ENCODE assay signal across 19 mouse cellular contexts in the genomic region with DNA sequence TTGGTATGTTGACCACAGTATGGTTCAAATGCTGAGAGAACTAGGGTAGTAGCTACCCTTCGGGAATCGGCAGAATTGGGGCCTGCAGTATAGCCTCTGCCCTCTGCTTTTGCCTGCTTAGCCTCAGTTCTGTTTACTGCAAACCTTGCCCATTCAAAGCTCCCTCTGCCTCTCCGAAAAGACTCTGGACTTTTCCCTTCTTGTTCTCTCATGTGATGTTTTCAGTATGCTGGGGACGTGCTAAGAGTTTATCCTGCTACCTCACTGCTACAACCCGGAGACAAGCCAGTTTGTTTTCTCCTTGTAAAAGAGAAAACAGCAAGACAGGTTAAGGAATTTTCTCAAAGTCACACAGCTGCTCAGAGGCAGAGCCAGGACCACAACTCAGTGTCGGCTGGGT. TPM values are rescaled to one million over a fixed set of nuclear protein-coding genes. Genes with fewer than 3 reads are reported as not detected.
DNase-seq lines count a peak whose midpoint lies in the region; ATAC-seq and TF ChIP-seq lines count a peak whose summit lies in the region.
"Had no signal": no experiment of that assay in that cellular context is flagged by ENCODE, and none has a peak within 500 bp of the region (broad histone marks: within the 10 kb centered on the region; RNA-seq: fewer than 3 reads in every experiment).

No protein-coding gene starts in this region.

- no peaks in the 10 kb centered on the region for H3K9me3 ChIP-seq in liver, postnatal 0 days (ENCODE audit: low read length)
- no peaks in the 10 kb centered on the region for H3K9me3 ChIP-seq in ES-E14 (ENCODE audit: control insufficient read depth, insufficient read depth, low read depth, low read length)
- no peaks in the 10 kb centered on the region for H3K9me3 ChIP-seq in intestine, embryonic 16.5 days (ENCODE audit: control insufficient read depth, low read length)
- no peaks in the 10 kb centered on the region for H3K9me3 ChIP-seq in stomach, embryonic 16.5 days (replicated peaks; ENCODE audit: control insufficient read depth, low read length)
- H3K9me3 ChIP-seq: embryonic facial prominence, embryonic 12.5 days; hindbrain, embryonic 10.5 days; liver, embryonic 15.5 days; midbrain, embryonic 12.5 days; neural tube, embryonic 12.5 days had no signal

- H3K27me3 ChIP-seq in liver, postnatal 0 days (ENCODE audit: insufficient read depth, low read length), result no peaks in the 10 kb centered on the region
- no peaks in the 10 kb centered on the region for H3K27me3 ChIP-seq in intestine, embryonic 16.5 days (replicated peaks; ENCODE audit: control insufficient read depth, insufficient read depth, low read length)
- H3K27me3 ChIP-seq in stomach, embryonic 16.5 days (ENCODE audit: control insufficient read depth, insufficient read depth, low read length), result no peaks in the 10 kb centered on the region
- H3K27me3 ChIP-seq: embryonic facial prominence, embryonic 12.5 days; liver, embryonic 15.5 days; neural tube, embryonic 12.5 days had no signal

- H3K9ac ChIP-seq in liver, postnatal 0 days (replicated peaks), result no peak overlapping the region
- H3K9ac ChIP-seq in ES-E14 (ENCODE audit: insufficient read depth, low read depth, low read length, poor library complexity, severe bottlenecking), result no peak overlapping the region
- no peak overlapping the region for H3K9ac ChIP-seq in intestine, embryonic 16.5 days (ENCODE audit: low read depth, low read length)
- no peak overlapping the region for H3K9ac ChIP-seq in stomach, embryonic 16.5 days (ENCODE audit: low read length)
- H3K9ac ChIP-seq: embryonic facial prominence, embryonic 12.5 days; liver, embryonic 15.5 days; midbrain, embryonic 12.5 days; neural tube, embryonic 12.5 days had no signal

- no peak for TF ChIP-seq CTCF in liver, postnatal 0 days (IDR thresholded peaks at IDR 0.05; ENCODE audit: low read depth)

- no peak for ATAC-seq in liver, postnatal 0 days
- ATAC-seq in intestine, embryonic 16.5 days, result no peak
- ATAC-seq in stomach, embryonic 16.5 days (ENCODE audit: insufficient read depth, low FRiP score), result no peak
- ATAC-seq: forebrain, embryonic 14.5 days had no signal

- 0 out of 2 replicates have a peak overlapping the region, but pooled peaks have one; percentile 27 for H3K4me2 ChIP-seq in liver, postnatal 0 days (ENCODE audit: low read depth, low read length)
- H3K4me2 ChIP-seq in intestine, embryonic 16.5 days (ENCODE audit: low read depth, low read length), result no peak overlapping the region
- H3K4me2 ChIP-seq in stomach, embryonic 16.5 days (ENCODE audit: low read depth, low read length), result no peak overlapping the region
- H3K4me2 ChIP-seq: embryonic facial prominence, embryonic 12.5 days; liver, embryonic 15.5 days; midbrain, embryonic 12.5 days; neural tube, embryonic 12.5 days had no signal

- in situ Hi-C loops in ES-E14 (cut with MboI; ENCODE audit: low sequenced_read_pairs in 2 of 2, unreplicated experiment in 2 of 2), result no loop called here

- 67% methylated on average over 6 of the region's 6 CpGs for WGBS in liver, postnatal 0 days (ENCODE audit: insufficient replicate concordance)
- WGBS in intestine, embryonic 16.5 days, result 62% methylated on average over 6 of the region's 6 CpGs
- 76% methylated on average over 6 of the region's 6 CpGs for WGBS in stomach, embryonic 16.5 days

- DNase-seq in liver, postnatal 0 days, result no peak
- DNase-seq in liver, result no peak
- DNase-seq in ES-E14 (ENCODE audit: low read depth, low spot score), result no peak
- DNase-seq in Muller cell, postnatal 12 days (ENCODE audit: inconsistent ontology term), result no peak
- no peak for DNase-seq in heart, adult 9 months (ENCODE audit: low spot score in 2 of 2)
- DNase-seq: adrenal gland, postnatal 14 days; cerebellum, postnatal 10 days; gastrocnemius, postnatal 25 days; right cerebral cortex, adult 18-20 months had no signal

- no peak overlapping the region for H3K4me3 ChIP-seq in liver, postnatal 0 days (ENCODE audit: low read depth, low read length)
- H3K4me3 ChIP-seq in ES-E14 (ENCODE audit: insufficient read depth in 1 of 2, low read depth in 1 of 2, low read length in 2 of 2, poor library complexity in 1 of 2, severe bottlenecking in 1 of 2), result no peak overlapping the region
- no peak overlapping the region for H3K4me3 ChIP-seq in intestine, embryonic 16.5 days (ENCODE audit: low read length)
- H3K4me3 ChIP-seq in stomach, embryonic 16.5 days (replicated peaks; ENCODE audit: low read length), result no peak overlapping the region
- H3K4me3 ChIP-seq: embryonic facial prominence, embryonic 12.5 days; hindbrain, embryonic 10.5 days; layer of hippocampus, adult 2 months; liver, embryonic 15.5 days; midbrain, embryonic 12.5 days; neural tube, embryonic 12.5 days had no signal

- H3K27ac ChIP-seq in liver, postnatal 0 days (ENCODE audit: low read depth), result peak overlapping the region; percentile 63; the same call in 1 of the 2 replicates
- peak overlapping the region; percentile 79 for H3K27ac ChIP-seq in ES-E14 (ENCODE audit: insufficient read depth, low read depth, low read length, poor library complexity, severe bottlenecking)
- H3K27ac ChIP-seq in intestine, embryonic 16.5 days (ENCODE audit: low read length), result 0 out of 2 replicates have a peak overlapping the region, but pooled peaks have one; percentile 14
- H3K27ac ChIP-seq in stomach, embryonic 16.5 days (ENCODE audit: low read length), result peak overlapping the region; percentile 95; the same call in 1 of the 2 replicates
- H3K27ac ChIP-seq: embryonic facial prominence, embryonic 12.5 days; hindbrain, embryonic 10.5 days; layer of hippocampus, adult 2 months; midbrain, embryonic 12.5 days; neural tube, embryonic 12.5 days had no signal

- peaks cover 29% of the 10 kb centered on the region for H3K4me1 ChIP-seq in liver, postnatal 0 days (ENCODE audit: insufficient read depth)
- peaks cover 22 to 48% of the 10 kb centered on the region in 2 experiments for H3K4me1 ChIP-seq in ES-E14 (ENCODE audit: control insufficient read depth in 2 of 2, insufficient read depth in 2 of 2, low read length in 2 of 2, poor library complexity in 1 of 2)
- H3K4me1 ChIP-seq in intestine, embryonic 16.5 days (ENCODE audit: control insufficient read depth, insufficient read depth, low read length), result peaks cover 14% of the 10 kb centered on the region
- peaks cover 31% of the 10 kb centered on the region for H3K4me1 ChIP-seq in stomach, embryonic 16.5 days (ENCODE audit: control insufficient read depth, insufficient read depth, low read length)
- H3K4me1 ChIP-seq: midbrain, embryonic 12.5 days; neural tube, embryonic 12.5 days had no signal

- no peaks in the 10 kb centered on the region for H3K36me3 ChIP-seq in liver, postnatal 0 days (replicated peaks; ENCODE audit: insufficient read depth, low read length)
- no peaks in the 10 kb centered on the region for H3K36me3 ChIP-seq in ES-E14 (ENCODE audit: control insufficient read depth, insufficient read depth, low read length, poor library complexity, severe bottlenecking)
- H3K36me3 ChIP-seq in intestine, embryonic 16.5 days (ENCODE audit: control insufficient read depth, insufficient read depth, low read length), result no peaks in the 10 kb centered on the region
- H3K36me3 ChIP-seq in stomach, embryonic 16.5 days (ENCODE audit: control insufficient read depth, insufficient read depth, low read length), result no peaks in the 10 kb centered on the region
- H3K36me3 ChIP-seq: embryonic facial prominence, embryonic 12.5 days; G1E; hindbrain, embryonic 10.5 days; liver, embryonic 15.5 days; midbrain, embryonic 12.5 days; neural tube, embryonic 12.5 days had no signal

- TF ChIP-seq EP300 in liver, postnatal 0 days (IDR thresholded peaks at IDR 0.05; ENCODE audit: low read depth), result no peak

TF ChIP-seq in ES-E14, 5 proteins besides CTCF, POLR2A, EP300 and RAD21:
- TF ChIP-seq HCFC1 (IDR thresholded peaks at IDR 0.05; ENCODE audit: borderline replicate concordance, insufficient read depth, low read length), result no peak
- TF ChIP-seq CHD2 (IDR thresholded peaks at IDR 0.05; ENCODE audit: low read depth, low read length), result no peak
- no peak for TF ChIP-seq ZC3H11A (IDR thresholded peaks at IDR 0.05; ENCODE audit: borderline replicate concordance, low read depth, low read length)
- TF ChIP-seq MAFK (IDR thresholded peaks at IDR 0.05; ENCODE audit: insufficient read depth, low read depth, low read length), result no peak
- no peak for TF ChIP-seq ZNF384 (IDR thresholded peaks at IDR 0.05; ENCODE audit: low read depth, low read length)

RNA-seq across cellular contexts. Expression of a gene that starts 46.0 kb away (rescaled TPM):
- polyA plus RNA-seq in liver, postnatal 0 days (2015; fragmentation: Nextera tagmentation; extraction: Ambion mirVana), result 13.4 and 14.8 TPM in 2 replicates
- 3.0 and 6.8 TPM in 2 replicates for total RNA-seq in ES-E14 (2012; rRNA removed)
- 7.0 and 8.6 TPM in 2 replicates for polyA plus RNA-seq in intestine, embryonic 16.5 days (2015; fragmentation: Nextera tagmentation; extraction: Ambion mirVana)
- polyA plus RNA-seq in stomach, embryonic 16.5 days (2015; fragmentation: Nextera tagmentation; extraction: Ambion mirVana), result 5.4 and 6.9 TPM in 2 replicates

Comparison
In these comparisons a context has a peak if more than half of its experiments do, and no peak if none do; other contexts are left out.
1. H3K27ac ChIP-seq: peak in every context shown above with its lines; median percentile 95 in stomach, embryonic 16.5 days; 79 in ES-E14; 63 in liver, postnatal 0 days; 14 in intestine, embryonic 16.5 days.